In genomic region chr10:118796512-118796911, GRCm38 (mm10) we compare ENCODE assay signal across 17 mouse cellular contexts.
A peak's percentile ranks its signal among the peaks of the same experiment; 100 is the strongest.
DNase-seq lines count a peak whose midpoint lies in the region; TF ChIP-seq lines count a peak whose summit lies in the region.
"Had no signal": no experiment of that assay in that cellular context is flagged by ENCODE, and none has a peak within 500 bp of the region (broad histone marks: within the 10 kb centered on the region; RNA-seq: fewer than 3 reads in every experiment).

No protein-coding gene starts in this region.

- H3K4me3 ChIP-seq in kidney, adult 2 months (ENCODE audit: insufficient read depth, low read depth, low read length), result no peak overlapping the region
- H3K4me3 ChIP-seq in spleen, adult 2 months (ENCODE audit: extremely low read depth, insufficient read depth, insufficient read length), result no peak overlapping the region
- H3K4me3 ChIP-seq in macrophage (ENCODE audit: inconsistent target), result peak overlapping the region; percentile 25
- H3K4me3 ChIP-seq in small intestine, adult 2 months (ENCODE audit: low read depth, low read length), result no peak overlapping the region
- H3K4me3 ChIP-seq: embryonic facial prominence, embryonic 12.5 days; neural tube, embryonic 15.5 days had no signal

- WGBS in kidney, adult 2 months, result 82% methylated on average over 7 of the region's 7 CpGs
- 11% methylated on average over 7 of the region's 7 CpGs for WGBS in spleen, adult 2 months
- WGBS in macrophage (ENCODE audit: missing documents), result 1% methylated on average over 7 of the region's 7 CpGs
- 75% methylated on average over 7 of the region's 7 CpGs for WGBS in small intestine, adult 2 months

- no peaks in the 10 kb centered on the region for H3K36me3 ChIP-seq in kidney, adult 2 months (ENCODE audit: control insufficient read depth, insufficient read depth, low read length)
- no peaks in the 10 kb centered on the region for H3K36me3 ChIP-seq in spleen, adult 2 months (ENCODE audit: control insufficient read depth, insufficient read depth, low read length)
- peaks cover 20% of the 10 kb centered on the region; the same call in 1 of the 2 replicates for H3K36me3 ChIP-seq in macrophage (ENCODE audit: inconsistent target)
- H3K36me3 ChIP-seq in small intestine, adult 2 months (ENCODE audit: control insufficient read depth, insufficient read depth, low read length), result no peaks in the 10 kb centered on the region
- H3K36me3 ChIP-seq: embryonic facial prominence, embryonic 12.5 days; neural tube, embryonic 15.5 days had no signal

- no peak overlapping the region for H3K27ac ChIP-seq in kidney, adult 2 months (ENCODE audit: insufficient read depth, low read depth, low read length)
- peak overlapping the region; percentile 9; the same call in 1 of the 2 replicates for H3K27ac ChIP-seq in spleen, adult 2 months (ENCODE audit: insufficient read depth, low read length)
- H3K27ac ChIP-seq in macrophage, result peak overlapping the region; percentile 85
- peak overlapping the region; percentile 57; the same call in 1 of the 2 replicates for H3K27ac ChIP-seq in small intestine, adult 2 months (ENCODE audit: insufficient read depth, low read depth, low read length)
- H3K27ac ChIP-seq: embryonic facial prominence, embryonic 12.5 days; hindbrain, embryonic 14.5 days; neural tube, embryonic 15.5 days had no signal

- H3K27me3 ChIP-seq in kidney, adult 2 months (replicated peaks; ENCODE audit: control insufficient read depth, insufficient read depth, low read length), result no peaks in the 10 kb centered on the region
- no peaks in the 10 kb centered on the region for H3K27me3 ChIP-seq in spleen, adult 2 months (ENCODE audit: control insufficient read depth, insufficient read depth, low read length)
- H3K27me3 ChIP-seq in small intestine, adult 2 months (ENCODE audit: control insufficient read depth, insufficient read depth, low read length), result no peaks in the 10 kb centered on the region
- H3K27me3 ChIP-seq: embryonic facial prominence, embryonic 12.5 days; neural tube, embryonic 15.5 days had no signal

- H3K4me1 ChIP-seq in kidney, adult 2 months (ENCODE audit: control insufficient read depth, insufficient read depth, low read length), result no peaks in the 10 kb centered on the region
- peaks cover 28% of the 10 kb centered on the region for H3K4me1 ChIP-seq in spleen, adult 2 months (ENCODE audit: control insufficient read depth, insufficient read depth, insufficient read length)
- H3K4me1 ChIP-seq in small intestine, adult 2 months (ENCODE audit: control insufficient read depth, insufficient read depth, insufficient read length, low read length), result no peaks in the 10 kb centered on the region; the same call in 1 of the 2 replicates

- TF ChIP-seq CTCF in kidney, adult 2 months (conservative IDR thresholded peaks at IDR 0.05; ENCODE audit: insufficient read depth, insufficient read length, low read depth, low read length), result no peak
- no peak for TF ChIP-seq CTCF in spleen, adult 2 months (IDR thresholded peaks at IDR 0.05; ENCODE audit: extremely low read depth, insufficient read depth, insufficient read length, insufficient replicate concordance)
- TF ChIP-seq CTCF in small intestine, adult 2 months (IDR thresholded peaks at IDR 0.05; ENCODE audit: extremely low read depth, insufficient read length, insufficient replicate concordance, low read depth, low read length), result no peak

- peak; percentile 18 for DNase-seq in kidney, adult 2 months
- no peak for DNase-seq in kidney, adult 18-20 months
- DNase-seq in spleen, adult 2 months (ENCODE audit: low read depth in 1 of 2, low spot score in 2 of 2), result peak; percentile 37 to 45
- no peak for DNase-seq in spleen, postnatal 4 days (ENCODE audit: low spot score in 2 of 2)
- no peak for DNase-seq in left cerebral cortex, postnatal 36 days (ENCODE audit: low spot score in 2 of 2)
- no peak for DNase-seq in left cerebral cortex, adult 9 months (ENCODE audit: low spot score in 2 of 2)
- DNase-seq: cerebellum, adult 18-20 months; kidney, postnatal 14 days; layer of hippocampus, adult 9-11 months; lung, embryonic 14.5 days; right cerebral cortex, postnatal 4 days; thymus, postnatal 14 days had no signal

- intact Hi-C loops in left cerebral cortex, postnatal 36 days (cut with DNase I), result no loop called here

- TF ChIP-seq POLR2A in kidney, adult 2 months (IDR thresholded peaks at IDR 0.05; ENCODE audit: low read depth, low read length), result no peak
- no peak for TF ChIP-seq POLR2A in spleen, adult 2 months (IDR thresholded peaks at IDR 0.05; ENCODE audit: low read depth, low read length)
- TF ChIP-seq POLR2A in small intestine, adult 2 months (IDR thresholded peaks at IDR 0.05; ENCODE audit: low read depth, low read length), result no peak

- H3K79me2 ChIP-seq in macrophage (ENCODE audit: inconsistent target), result peaks cover 10% of the 10 kb centered on the region; the same call in 1 of the 2 replicates

Comparison
In these comparisons a context has a peak if more than half of its experiments do, and no peak if none do; other contexts are left out.
1. DNase-seq: peak in kidney, adult 2 months (single experiment) and spleen, adult 2 months (2 of 2); none in kidney, adult 18-20 months (single experiment), spleen, postnatal 4 days (0 of 2), left cerebral cortex, postnatal 36 days (0 of 2) and left cerebral cortex, adult 9 months (0 of 2).